Mouse (Mus musculus): ENCODE results near the gene Sp7. TPM values are rescaled to one million over a fixed set of nuclear protein-coding genes. Genes with fewer than 3 reads are reported as not detected.

Sp7 gene
- polyA plus RNA-seq, 1 experiment from 2014 or later = not detected

DNA sequence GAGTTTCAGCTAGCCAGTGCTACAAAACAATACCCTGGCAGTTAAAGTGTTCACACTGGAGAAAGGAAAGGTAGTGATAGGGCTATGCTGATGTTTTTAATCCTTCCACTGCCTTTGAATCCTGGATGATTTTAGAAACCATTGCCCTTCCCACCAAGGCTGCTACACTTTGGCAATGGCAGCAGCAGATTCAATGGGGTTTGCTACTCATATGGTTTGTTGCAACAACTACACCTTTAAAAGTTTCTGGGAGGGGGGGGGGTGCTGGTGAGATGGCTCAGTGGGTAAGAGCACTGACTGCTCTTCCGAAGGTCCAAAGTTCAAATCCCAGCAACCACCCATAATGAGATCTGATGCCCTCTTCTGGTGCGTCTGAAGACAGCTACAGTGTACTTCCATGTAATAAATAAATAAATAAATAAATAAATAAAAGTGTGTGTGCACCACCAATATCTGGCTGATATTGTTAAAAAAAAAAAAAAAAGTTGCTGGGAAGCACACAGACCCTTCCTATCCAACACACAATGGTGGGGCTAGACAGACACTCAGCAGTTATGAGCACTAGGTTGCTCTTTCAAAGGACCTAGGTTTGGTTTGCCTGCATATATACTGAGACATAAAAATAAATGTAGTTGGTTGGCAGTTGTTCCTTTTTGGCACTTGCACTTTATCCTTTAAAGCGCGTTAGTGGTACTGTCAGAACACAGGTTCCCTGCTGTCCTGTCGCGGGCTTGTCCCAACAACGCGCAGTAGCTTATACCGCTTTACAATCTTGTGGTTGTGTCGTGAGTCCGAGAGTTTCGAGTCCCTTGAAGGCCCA lies 42.1 kb downstream of the Sp7 start:
- no peaks in the 10 kb centered on the region for H3K27me3 ChIP-seq
- CTCF ChIA-PET = interaction anchor here (0.8 to 1.0 kb wide), 2 partner anchors 19 to 36 kb away, joined by 3 read pairs; no protein-coding TSS in a partner anchor
- ATAC-seq (no peak), DNase-seq (ENCODE audit: low read depth, low spot score) (no peak)
- POLR2A ChIA-PET = interaction anchor here (0.8 kb wide), 1 partner anchor 14 kb away, joined by 3 read pairs; no protein-coding TSS in a partner anchor
- in situ Hi-C loops (cut with MboI; ENCODE audit: low pct_unique_long_range_greater_than_20kb) = no loop called here
- TF ChIP-seq CTCF (IDR thresholded peaks at IDR 0.05) = no peak

DNA sequence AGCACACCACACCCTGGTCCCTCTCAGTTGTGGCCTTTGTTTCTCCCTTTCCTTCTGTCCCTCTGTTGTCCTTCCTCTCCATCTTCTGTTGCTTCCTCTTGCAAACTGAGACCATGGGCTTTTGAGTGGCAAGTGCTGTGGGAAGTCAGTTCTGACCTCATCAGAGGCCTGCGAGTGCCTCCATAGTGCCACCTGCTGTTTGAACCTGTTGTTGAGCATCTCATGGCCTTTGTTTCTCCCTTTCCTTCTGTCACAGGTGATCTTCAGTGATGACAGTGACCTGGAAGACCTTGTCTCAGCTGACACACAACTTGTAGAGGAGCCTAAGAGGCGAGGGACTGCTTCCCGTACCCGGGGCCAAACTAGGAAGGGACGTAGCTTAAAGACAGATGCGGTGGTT lies 50.7 kb downstream of the Sp7 start:
- CTCF ChIA-PET = interaction anchor here (0.8 to 2.9 kb wide), 7 partner anchors 10 to 75 kb away, joined by 3 to 12 read pairs (median 7); partner anchors contain the start of gene Pfdn5
- in situ Hi-C loops (cut with MboI; ENCODE audit: low pct_unique_long_range_greater_than_20kb) = no loop called here
- TF ChIP-seq CTCF (IDR thresholded peaks at IDR 0.05) = no peak
- DNase-seq (ENCODE audit: low read depth, low spot score) (no peak), ATAC-seq (no peak)
- H3K27me3 ChIP-seq = no peaks in the 10 kb centered on the region
- POLR2A ChIA-PET = interaction anchor here (0.6 to 1.1 kb wide), 2 partner anchors 12 to 36 kb away, joined by 4 to 6 read pairs; no protein-coding TSS in a partner anchor

DNA sequence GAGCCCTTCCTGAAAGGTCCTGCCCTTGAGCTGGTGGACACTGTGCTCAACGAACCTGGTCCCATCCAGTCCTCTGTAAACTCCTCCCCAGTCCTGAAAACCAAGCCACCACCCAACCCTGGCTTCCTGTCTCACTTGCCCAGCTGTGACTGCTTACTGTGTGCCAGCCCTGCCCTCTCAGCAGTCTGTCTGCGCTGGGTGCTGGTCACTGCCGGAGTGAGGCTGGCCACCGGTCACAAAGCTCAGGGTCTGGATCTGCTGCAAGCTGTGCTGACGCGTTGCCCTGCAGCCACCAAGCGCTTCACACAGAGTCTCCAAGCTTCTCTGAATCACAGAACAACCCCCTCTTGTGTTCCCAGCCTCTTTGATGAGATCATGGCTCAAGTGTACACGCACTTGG lies 51.7 kb downstream of the Sp7 start:
- ChIA-PET POLR2A (interaction anchor here (0.6 to 1.1 kb wide), 2 partner anchors 11 to 119 kb away, joined by 6 read pairs; no protein-coding TSS in a partner anchor), CTCF (interaction anchor here (1.4 to 2.9 kb wide), 6 partner anchors 9 to 74 kb away, joined by 3 to 12 read pairs (median 7); partner anchors contain the start of gene Pfdn5)
- DNase-seq (ENCODE audit: low read depth, low spot score) = no peak
- in situ Hi-C loops (cut with MboI; ENCODE audit: low pct_unique_long_range_greater_than_20kb) = no loop called here
- ATAC-seq = no peak
- no peak for TF ChIP-seq CTCF (IDR thresholded peaks at IDR 0.05)
- H3K27me3 ChIP-seq = no peaks in the 10 kb centered on the region

DNA sequence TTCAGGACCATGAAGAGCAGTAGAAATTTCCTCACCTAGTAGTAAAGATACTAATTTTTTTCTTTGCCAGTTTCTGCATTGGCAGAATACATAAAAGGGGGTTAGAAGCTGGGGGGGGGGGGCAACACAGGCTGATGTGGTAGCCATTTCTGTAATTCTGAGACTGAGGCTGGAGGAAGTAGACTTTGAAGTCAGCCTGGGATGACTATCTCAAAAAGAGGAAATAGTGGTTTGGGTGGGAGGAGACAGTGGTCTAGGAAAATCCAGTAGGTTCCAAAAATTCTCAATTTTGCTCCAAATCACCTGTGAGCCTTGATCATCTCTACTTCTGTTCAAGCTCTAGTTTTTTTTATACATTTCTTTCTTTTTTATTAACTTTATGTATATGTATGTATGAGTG lies 55.5 kb downstream of the Sp7 start:
- TF ChIP-seq CTCF (IDR thresholded peaks at IDR 0.05) = no peak
- DNase-seq (ENCODE audit: low read depth, low spot score) (no peak), ATAC-seq (no peak)
- no peaks in the 10 kb centered on the region for H3K27me3 ChIP-seq
- CTCF ChIA-PET = no interaction called here
- in situ Hi-C loops (cut with MboI; ENCODE audit: low pct_unique_long_range_greater_than_20kb) = no loop called here
- POLR2A ChIA-PET = no interaction called here

DNA sequence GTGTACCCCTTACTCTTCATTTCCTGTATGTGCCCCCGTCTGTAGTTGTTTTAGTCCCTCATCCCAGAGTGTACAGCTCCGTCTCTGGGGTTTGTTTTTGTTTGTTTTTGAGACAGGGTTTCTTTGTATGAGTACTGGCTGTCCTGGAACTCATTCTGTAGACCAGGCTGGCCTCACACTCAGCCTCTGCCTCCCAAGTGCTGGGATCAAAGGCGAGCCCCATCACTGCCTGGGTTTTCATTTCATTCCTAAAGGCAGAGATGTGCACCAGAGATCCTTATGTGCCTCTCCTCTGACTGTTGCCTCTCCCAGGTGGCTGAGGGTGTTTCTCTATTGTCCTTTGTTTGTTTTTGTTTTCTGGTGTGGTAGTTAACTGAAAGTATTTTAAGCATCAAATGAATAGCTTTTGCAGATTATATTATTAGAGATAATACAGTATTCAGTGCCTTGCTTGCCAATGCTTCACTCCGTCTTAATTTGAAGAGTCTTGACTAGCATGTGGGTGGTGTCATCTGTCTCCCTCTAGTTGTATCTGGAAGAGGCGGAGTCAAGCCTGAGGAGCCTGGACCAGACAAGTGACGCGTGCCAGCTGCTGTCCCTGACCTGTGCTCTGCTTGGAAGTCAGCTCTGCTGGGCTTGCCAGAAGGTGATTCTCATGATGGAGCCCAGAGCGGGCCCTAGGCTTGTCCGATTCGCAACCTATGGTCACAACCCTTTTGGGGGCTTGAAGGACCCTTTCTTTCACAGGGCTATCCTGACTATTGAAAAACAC lies 56.7 kb downstream of the Sp7 start:
- no peak for TF ChIP-seq CTCF (IDR thresholded peaks at IDR 0.05)

DNA sequence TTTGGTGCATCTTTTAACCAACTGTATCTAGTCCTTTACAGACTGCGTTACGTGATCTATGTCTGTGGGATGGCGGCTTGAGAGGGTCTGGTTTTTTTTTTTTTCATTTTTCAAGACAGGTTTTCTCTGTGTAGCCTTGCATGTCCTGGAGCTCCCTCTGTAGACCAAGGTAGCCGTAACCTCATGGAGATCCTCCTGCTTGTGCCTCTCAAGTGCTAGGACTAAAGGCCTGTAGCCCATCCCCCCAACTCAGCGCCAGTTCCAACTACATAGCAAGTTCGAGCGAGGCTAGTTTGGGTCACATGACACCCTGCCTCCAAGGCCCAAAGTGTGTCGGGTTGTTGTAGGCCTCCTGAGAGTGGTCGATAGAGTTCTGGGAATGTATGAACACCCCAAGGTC lies 58.3 kb downstream of the Sp7 start:
- in situ Hi-C loops (cut with MboI; ENCODE audit: low pct_unique_long_range_greater_than_20kb) = no loop called here
- TF ChIP-seq CTCF (IDR thresholded peaks at IDR 0.05) = no peak
- POLR2A ChIA-PET = no interaction called here

More for the DNA sequence above, 56.7 kb downstream of the Sp7 start:
- H3K27me3 ChIP-seq = no peaks in the 10 kb centered on the region
- DNase-seq (ENCODE audit: low read depth, low spot score) (no peak), ATAC-seq (no peak)
- CTCF ChIA-PET = no interaction called here
- POLR2A ChIA-PET = no interaction called here
- in situ Hi-C loops (cut with MboI; ENCODE audit: low pct_unique_long_range_greater_than_20kb) = no loop called here

More for the DNA sequence above, 58.3 kb downstream of the Sp7 start:
- ATAC-seq (no peak), DNase-seq (ENCODE audit: low read depth, low spot score) (no peak)
- H3K27me3 ChIP-seq = no peaks in the 10 kb centered on the region
- CTCF ChIA-PET = interaction anchor here (1.2 kb wide), 1 partner anchor 12 kb away, joined by 3 read pairs; no protein-coding TSS in a partner anchor

Other genes starting within 250 kb of the Sp7 start
- 47.4 TPM for gene Spryd3, start 230.9 kb downstream of the Sp7 start, polyA plus RNA-seq (2021)
- gene Igfbp6, start 222.8 kb downstream of the Sp7 start, polyA plus RNA-seq (2021) = 0.05 TPM
- 0.13 TPM for gene Soat2, start 216.7 kb downstream of the Sp7 start, polyA plus RNA-seq (2021)
- 96.4 TPM for gene Zfp740, start 163.9 kb downstream of the Sp7 start, polyA plus RNA-seq (2021)
- gene Csad, start 162.5 kb downstream of the Sp7 start, polyA plus RNA-seq (2021) = 79.6 TPM
- gene Itgb7, start 135.2 kb downstream of the Sp7 start, polyA plus RNA-seq (2021) = 0.35 TPM
- 32.0 TPM for gene Rarg, start 109.7 kb downstream of the Sp7 start, polyA plus RNA-seq (2021)
- gene Gm9918, start 96.6 kb downstream of the Sp7 start, polyA plus RNA-seq (2021) = 0.03 TPM
- 47.4 TPM for gene Mfsd5, start 87.7 kb downstream of the Sp7 start, polyA plus RNA-seq (2021)
- 21.8 TPM for gene Espl1, start 70.9 kb downstream of the Sp7 start, polyA plus RNA-seq (2021)
- 642 TPM for gene Pfdn5, start 41.1 kb downstream of the Sp7 start, polyA plus RNA-seq (2021)
- 87.1 TPM for gene Myg1, start 35.5 kb downstream of the Sp7 start, polyA plus RNA-seq (2021)
- 43.3 TPM for gene Aaas, start 16.4 kb downstream of the Sp7 start, polyA plus RNA-seq (2021)
- gene Sp1, start 39.0 kb upstream of the Sp7 start, polyA plus RNA-seq (2021) = 30.6 TPM
- not detected for gene Amhr2, start 78.2 kb upstream of the Sp7 start, polyA plus RNA-seq (2021)
- gene Prr13, start 91.8 kb upstream of the Sp7 start, polyA plus RNA-seq (2021) = 167 TPM
- 801 TPM for gene Pcbp2, start 103.4 kb upstream of the Sp7 start, polyA plus RNA-seq (2021)
- 3.6 TPM for gene Gm10337, start 136.5 kb upstream of the Sp7 start, polyA plus RNA-seq (2021)
- gene Map3k12, start 149.9 kb upstream of the Sp7 start, polyA plus RNA-seq (2021) = 41.5 TPM
- 51.1 TPM for gene Tarbp2, start 151.0 kb upstream of the Sp7 start, polyA plus RNA-seq (2021)
- 0.83 TPM for gene Npff, start 157.8 kb upstream of the Sp7 start, polyA plus RNA-seq (2021)